Mouse (Mus musculus) midbrain, embryonic 14.5 days (tissue): ENCODE data around the gene Asphd2. TPM values are rescaled to one million over a fixed set of nuclear protein-coding genes. Genes with fewer than 3 reads are reported as not detected.

Source experiments
- ATAC-seq: fragments of 200-750 bp; cut with Nextera tagmentation; 2 replicates; pipeline ENCODE4 v1.8.0; 2017; ENCODE audit warnings: moderate number of reproducible peaks, moderate library complexity; ENCODE audit not compliant: low FRiP score, low TSS enrichment
- DNase-seq: peaks from one replicate; pipeline ENCODE4 v3.0.0-alpha.2; 2015
- H3K27ac ChIP-seq: fragments of 300-500 bp; sonication (generic); replicated peaks from 2 replicates; pipeline ENCODE4 v1.5.1; 2014; ENCODE audit warnings: mild to moderate bottlenecking, low read depth, low read length, moderate library complexity
- H3K27me3 ChIP-seq: fragments of 300-500 bp; sonication (generic); 2 replicates; pipeline ENCODE4 v1.6.1; 2014; ENCODE audit warnings: low read length, control low read depth, mixed read lengths; ENCODE audit not compliant: control insufficient read depth, insufficient read depth
- H3K36me3 ChIP-seq: fragments of 300-500 bp; sonication (generic); 2 replicates; pipeline ENCODE4 v1.6.1; 2014; ENCODE audit warnings: low read length, control low read depth; ENCODE audit not compliant: control insufficient read depth, insufficient read depth
- H3K4me1 ChIP-seq: fragments of 300-500 bp; sonication (generic); 2 replicates; pipeline ENCODE4 v1.6.1; 2014; ENCODE audit warnings: mild to moderate bottlenecking, antibody characterized with exemption, low read length, control low read depth; ENCODE audit not compliant: control insufficient read depth, insufficient read depth
- H3K4me2 ChIP-seq: fragments of 300-500 bp; sonication (generic); 2 replicates; pipeline ENCODE4 v1.6.1; 2014; ENCODE audit warnings: mild to moderate bottlenecking, low read length, moderate library complexity
- H3K4me3 ChIP-seq: fragments of 300-500 bp; sonication (generic); replicated peaks from 2 replicates; pipeline ENCODE4 v1.5.1; 2014; ENCODE audit warnings: low read depth, low read length
- H3K9ac ChIP-seq: fragments of 300-500 bp; sonication (generic); replicated peaks from 2 replicates; pipeline ENCODE4 v1.6.1; 2014; ENCODE audit warnings: mild to moderate bottlenecking, low read length, moderate library complexity
- H3K9me3 ChIP-seq: fragments of 300-500 bp; sonication (generic); 2 replicates; pipeline ENCODE4 v1.6.1; 2016; ENCODE audit warnings: low read length, control low read depth, mixed read lengths; ENCODE audit not compliant: control insufficient read depth
- WGBS: fragments of 180-500 bp; shearing (Covaris S2); extraction: QIAGEN DNeasy Blood & Tissue Kit; methylation state at CpG from one replicate; pipeline ENCODE4 v1.1.7; 2014; 5-methylcytosine and 5-hydroxymethylcytosine counted together
- polyA plus RNA-seq: library from polyadenylated mRNA; unstranded; fragments of >200 nt; fragmentation: Nextera tagmentation; extraction: Ambion mirVana; gene quantifications from 2 replicates; pipeline ENCODE4 v1.2.1, GENCODE M21; 2014

Asphd2 gene
- polyA plus RNA-seq, 1 experiment from 2014 or later = 91.5 TPM

GRCm38 (mm10) chr5:112370236-112370813, 24.3 kb downstream of the Asphd2 start:
- Histone ChIP-seq H3K9me3 (no peaks in the 10 kb centered on the region), H3K27me3 (no peaks in the 10 kb centered on the region), H3K4me3 (no peak overlapping the region), H3K36me3 (peaks cover 54% of the 10 kb centered on the region), H3K9ac (peak overlapping the region; percentile 31; the same call in 1 of the 2 replicates), H3K27ac (peak overlapping the region; percentile 97), H3K4me2 (no peak overlapping the region), H3K4me1 (peaks cover 40% of the 10 kb centered on the region)
- 86% methylated on average over 12 of the region's 12 CpGs for WGBS
- DNase-seq = no peak
- ATAC-seq = no peak

- H3K4me1 ChIP-seq = peaks cover 40% of the 10 kb centered on the region
- H3K27me3 ChIP-seq = no peaks in the 10 kb centered on the region
- peak overlapping the region; percentile 31; the same call in 1 of the 2 replicates for H3K9ac ChIP-seq
- H3K36me3 ChIP-seq = peaks cover 54% of the 10 kb centered on the region
- H3K4me3 ChIP-seq = no peak overlapping the region
- no peak for DNase-seq
- no peak for ATAC-seq
- WGBS = 84% methylated on average over 13 of the region's 13 CpGs
- H3K4me2 ChIP-seq = no peak overlapping the region
- no peaks in the 10 kb centered on the region for H3K9me3 ChIP-seq
- H3K27ac ChIP-seq = no peak overlapping the region
Measured at GRCm38 (mm10) chr5:112369326-112369725, 25.3 kb downstream of the Asphd2 start.

- no peak for DNase-seq
- Histone ChIP-seq H3K4me3 (no peak overlapping the region), H3K27ac (no peak overlapping the region), H3K9ac (no peak overlapping the region), H3K27me3 (no peaks in the 10 kb centered on the region), H3K4me1 (peaks cover 40% of the 10 kb centered on the region), H3K9me3 (no peaks in the 10 kb centered on the region), H3K4me2 (no peak overlapping the region), H3K36me3 (peaks cover 54% of the 10 kb centered on the region)
- no peak for ATAC-seq
- WGBS = 78% methylated on average over 10 of the region's 10 CpGs
Measured at GRCm38 (mm10) chr5:112368666-112369065, 26.0 kb downstream of the Asphd2 start.

GRCm38 (mm10) chr5:112367929-112368328, 26.7 kb downstream of the Asphd2 start:
- 91% methylated on average over 12 of the region's 12 CpGs for WGBS
- Histone ChIP-seq H3K9ac (no peak overlapping the region), H3K27ac (no peak overlapping the region), H3K4me3 (no peak overlapping the region), H3K4me1 (peaks cover 37% of the 10 kb centered on the region), H3K4me2 (no peak overlapping the region), H3K27me3 (no peaks in the 10 kb centered on the region), H3K9me3 (no peaks in the 10 kb centered on the region), H3K36me3 (peaks cover 61% of the 10 kb centered on the region)
- DNase-seq = no peak
- ATAC-seq = no peak

GRCm38 (mm10) chr5:112367338-112367737, 27.3 kb downstream of the Asphd2 start:
- peaks cover 66% of the 10 kb centered on the region for H3K36me3 ChIP-seq
- no peak for DNase-seq
- 90% methylated on average over 4 of the region's 4 CpGs for WGBS

GRCm38 (mm10) chr5:112366879-112367278, 27.8 kb downstream of the Asphd2 start:
- ATAC-seq = no peak
- H3K4me1 ChIP-seq = peaks cover 26% of the 10 kb centered on the region
- H3K9me3 ChIP-seq = no peaks in the 10 kb centered on the region
- no peak overlapping the region for H3K27ac ChIP-seq
- no peak overlapping the region for H3K9ac ChIP-seq
- WGBS = 93% methylated on average over 6 of the region's 6 CpGs
- no peak overlapping the region for H3K4me3 ChIP-seq
- H3K4me2 ChIP-seq = no peak overlapping the region
- no peaks in the 10 kb centered on the region for H3K27me3 ChIP-seq
- peaks cover 69% of the 10 kb centered on the region for H3K36me3 ChIP-seq
- no peak for DNase-seq

More at GRCm38 (mm10) chr5:112367338-112367737, 27.3 kb downstream of the Asphd2 start:
- Histone ChIP-seq H3K4me3 (no peak overlapping the region), H3K4me1 (peaks cover 31% of the 10 kb centered on the region), H3K4me2 (no peak overlapping the region), H3K9me3 (no peaks in the 10 kb centered on the region), H3K27me3 (no peaks in the 10 kb centered on the region), H3K9ac (no peak overlapping the region), H3K27ac (no peak overlapping the region)
- no peak for ATAC-seq

- H3K27ac ChIP-seq = no peak overlapping the region
- ATAC-seq (no peak), DNase-seq (no peak)
- no peaks in the 10 kb centered on the region for H3K9me3 ChIP-seq
- 0 out of 2 replicates have a peak, but pooled peaks cover 1% of the 10 kb centered on the region for H3K4me1 ChIP-seq
- H3K4me3 ChIP-seq = no peak overlapping the region
- 75% methylated on average over 10 of the region's 10 CpGs for WGBS
- H3K4me2 ChIP-seq = no peak overlapping the region
- H3K36me3 ChIP-seq = peaks cover 57% of the 10 kb centered on the region
- no peak overlapping the region for H3K9ac ChIP-seq
- H3K27me3 ChIP-seq = no peaks in the 10 kb centered on the region
Measured at GRCm38 (mm10) chr5:112364184-112364797, 30.4 kb downstream of the Asphd2 start.

- 95% methylated on average over 3 of the region's 3 CpGs for WGBS
- Histone ChIP-seq H3K4me2 (no peak overlapping the region), H3K27ac (no peak overlapping the region), H3K4me3 (no peak overlapping the region), H3K9ac (no peak overlapping the region), H3K27me3 (no peaks in the 10 kb centered on the region), H3K9me3 (no peaks in the 10 kb centered on the region), H3K36me3 (peaks cover 51% of the 10 kb centered on the region), H3K4me1 (no peaks in the 10 kb centered on the region)
- no peak for ATAC-seq
- DNase-seq = no peak
Measured at GRCm38 (mm10) chr5:112360077-112360476, 34.6 kb downstream of the Asphd2 start.

- Histone ChIP-seq H3K9me3 (no peaks in the 10 kb centered on the region), H3K27me3 (no peaks in the 10 kb centered on the region), H3K9ac (no peak overlapping the region), H3K4me2 (no peak overlapping the region), H3K4me1 (no peaks in the 10 kb centered on the region), H3K27ac (no peak overlapping the region), H3K4me3 (no peak overlapping the region), H3K36me3 (peaks cover 51% of the 10 kb centered on the region)
- WGBS = 96% methylated on average over 4 of the region's 4 CpGs
- ATAC-seq (no peak), DNase-seq (no peak)
Measured at GRCm38 (mm10) chr5:112359520-112359919, 35.1 kb downstream of the Asphd2 start.
